7 mouse cellular contexts compared by ENCODE assay signal in the genomic region with DNA sequence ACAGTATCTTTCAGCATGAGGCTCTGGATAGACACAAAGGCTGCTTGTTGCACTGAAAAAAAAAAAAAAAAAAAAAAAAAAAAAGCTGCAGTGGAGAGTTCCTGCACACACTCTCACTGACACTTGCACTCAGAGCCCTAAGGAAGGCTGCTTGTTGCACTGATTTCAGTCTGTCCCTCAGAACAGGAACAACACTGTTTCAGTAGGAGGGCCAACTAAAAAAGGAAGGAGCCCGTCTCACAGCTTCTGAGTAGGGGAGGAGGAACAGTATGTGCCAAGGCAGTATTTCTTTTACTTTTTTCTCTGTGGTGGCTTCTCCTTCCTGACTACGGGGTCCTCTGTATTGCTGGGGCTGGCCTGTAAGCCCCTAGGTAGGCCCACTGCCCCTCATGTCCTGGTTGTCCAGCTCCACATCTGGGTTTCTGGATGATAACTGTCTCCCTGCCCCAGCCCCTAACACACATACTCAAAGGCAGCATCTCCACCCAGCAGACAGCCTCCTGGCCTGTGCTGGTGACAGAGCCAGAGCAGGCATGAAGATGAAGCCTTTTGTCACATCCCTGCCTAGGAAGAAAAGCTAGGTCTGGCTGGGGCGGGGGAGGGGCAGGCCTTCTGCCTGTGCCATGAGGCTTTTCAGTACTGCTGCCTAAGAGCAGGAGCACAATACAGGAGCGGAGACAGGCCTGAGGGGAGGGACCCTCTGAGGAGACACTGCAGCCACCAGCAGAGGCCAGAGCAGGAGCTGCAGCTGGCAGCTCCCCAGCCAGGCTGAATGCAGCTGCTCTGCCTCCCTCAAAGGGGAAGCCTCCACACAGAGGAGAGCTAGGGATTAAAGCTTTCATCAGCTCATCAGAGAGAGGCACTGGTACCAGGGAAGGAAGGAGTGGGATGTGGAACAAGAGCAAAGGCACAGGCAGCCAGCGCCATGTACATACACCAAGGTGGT.
DNase-seq lines count a peak whose midpoint lies in the region; ATAC-seq lines count a peak whose summit lies in the region.
"Not testable (repeated sequence)": the region's sequence is repeated elsewhere in the genome, so short reads cannot be mapped to it uniquely, and the experiment has no call there.

No protein-coding gene starts in this region.

- DNase-seq in embryo, embryonic 10.5 days (ENCODE audit: low spot score), result peak; percentile 59
- DNase-seq in layer of hippocampus, postnatal 10 days (ENCODE audit: low spot score in 2 of 2), result peak; percentile 24 to 29
- DNase-seq in midbrain, embryonic 11.5 days (ENCODE audit: low spot score, missing footprints), result peak; percentile 89
- peak; percentile 34 for DNase-seq in retina, embryonic 14.5 days (ENCODE audit: low spot score)

- 14% methylated on average over 4 of the region's 5 CpGs for WGBS in hindbrain, embryonic 13.5 days
- 31% methylated on average over 4 of the region's 5 CpGs for WGBS in liver, embryonic 15.5 days (ENCODE audit: insufficient replicate concordance)
- WGBS in midbrain, embryonic 11.5 days, result 12% methylated on average over 4 of the region's 5 CpGs

- peak overlapping the region; percentile 79 for H3K27ac ChIP-seq in hindbrain, embryonic 13.5 days
- H3K27ac ChIP-seq in liver, embryonic 15.5 days (replicated peaks), result not testable (repeated sequence)
- H3K27ac ChIP-seq in midbrain, embryonic 11.5 days (ENCODE audit: low read depth, low read length), result peak overlapping the region; percentile 89

- peak; percentile 73 for ATAC-seq in frontal cortex, adult (ENCODE audit: low TSS enrichment)
- peak; percentile 96 for ATAC-seq in hindbrain, embryonic 13.5 days (ENCODE audit: low FRiP score)
- ATAC-seq in liver, embryonic 15.5 days (ENCODE audit: insufficient read depth), result peak; percentile 23; the same call in 1 of the 2 replicates
- ATAC-seq in midbrain, embryonic 11.5 days (ENCODE audit: low FRiP score), result peak; percentile 99

- not testable (repeated sequence) for H3K9ac ChIP-seq in hindbrain, embryonic 13.5 days; liver, embryonic 15.5 days
- H3K9ac ChIP-seq in midbrain, embryonic 11.5 days (ENCODE audit: low read length), result peak overlapping the region; percentile 27

- not testable (repeated sequence) for H3K4me1 ChIP-seq in hindbrain, embryonic 13.5 days (replicated peaks); liver, embryonic 15.5 days (replicated peaks)
- H3K4me1 ChIP-seq in midbrain, embryonic 11.5 days (ENCODE audit: control insufficient read depth, insufficient read depth, low read length), result peaks cover 16% of the 10 kb centered on the region

- H3K4me2 ChIP-seq in hindbrain, embryonic 13.5 days; liver, embryonic 15.5 days; midbrain, embryonic 11.5 days: not testable (repeated sequence)

- H3K9me3 ChIP-seq in hindbrain, embryonic 13.5 days; liver, embryonic 15.5 days (replicated peaks); midbrain, embryonic 11.5 days (ENCODE audit: control insufficient read depth, low read length): not testable (repeated sequence)

- not testable (repeated sequence) for H3K27me3 ChIP-seq in hindbrain, embryonic 13.5 days; liver, embryonic 15.5 days; midbrain, embryonic 11.5 days (ENCODE audit: control insufficient read depth, insufficient read depth, low read length)

- not testable (repeated sequence) for H3K36me3 ChIP-seq in hindbrain, embryonic 13.5 days; liver, embryonic 15.5 days (replicated peaks); midbrain, embryonic 11.5 days (ENCODE audit: control insufficient read depth, insufficient read depth, low read length)

- not testable (repeated sequence) for H3K4me3 ChIP-seq in hindbrain, embryonic 13.5 days; liver, embryonic 15.5 days (replicated peaks); midbrain, embryonic 11.5 days (ENCODE audit: low read depth, low read length)

Comparison
In these comparisons a context has a peak if more than half of its experiments do, and no peak if none do; other contexts are left out.
1. DNase-seq: peak in every context shown above with its lines; median percentile 89 in midbrain, embryonic 11.5 days; 59 in embryo, embryonic 10.5 days; 34 in retina, embryonic 14.5 days; 26 in layer of hippocampus, postnatal 10 days.
2. ATAC-seq: peak in every context shown above with its lines; median percentile 99 in midbrain, embryonic 11.5 days; 96 in hindbrain, embryonic 13.5 days; 73 in frontal cortex, adult; 23 in liver, embryonic 15.5 days.